Mouse (Mus musculus): ENCODE results near the gene Pex14.

Pex14 gene

DNA sequence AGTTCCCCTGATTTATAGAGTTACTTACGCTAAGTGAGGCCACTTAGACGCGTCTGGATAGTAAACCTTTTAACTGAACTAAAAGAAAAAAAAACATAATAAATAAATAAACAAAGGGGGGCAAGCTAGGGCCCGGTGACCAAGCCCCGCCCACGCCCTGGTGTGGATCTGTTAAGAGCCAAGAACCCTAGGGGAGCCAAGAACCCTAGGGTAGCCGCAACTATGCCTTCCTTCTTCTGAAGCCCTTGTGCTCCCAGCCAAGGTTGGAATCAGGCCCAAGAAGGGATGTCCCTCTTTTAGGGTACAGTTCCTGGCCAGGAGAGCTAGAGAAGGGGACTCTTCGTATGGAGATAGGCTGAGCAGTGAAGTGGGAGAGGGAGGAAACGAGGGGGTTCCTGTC, 176.3 kb downstream of the Pex14 start:
- no peak for DNase-seq (ENCODE audit: low spot score in 2 of 2)

DNA sequence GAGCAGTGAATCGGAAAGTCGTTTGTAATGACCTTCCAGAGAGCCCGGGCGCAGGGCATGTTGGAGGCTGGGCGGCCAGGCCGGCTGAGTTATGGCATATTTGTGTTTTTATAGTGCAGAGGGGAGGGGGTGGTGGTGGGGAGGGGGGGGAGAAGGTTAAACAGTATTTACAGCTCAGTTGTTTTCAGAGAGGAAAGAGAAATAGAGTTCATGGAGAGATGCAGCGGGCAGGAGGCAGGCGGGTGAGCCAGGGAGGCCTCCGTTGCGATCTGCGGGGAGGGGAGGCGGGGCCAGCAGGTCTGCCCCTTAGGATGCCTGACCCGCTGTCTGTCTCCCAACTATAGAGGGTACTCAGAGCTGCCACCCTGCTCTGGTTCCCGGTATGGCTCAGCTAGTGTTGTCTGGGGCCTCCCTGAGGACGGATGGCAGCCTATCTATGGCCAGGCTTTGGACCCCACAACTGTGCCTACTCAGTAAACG, 177.4 kb downstream of the Pex14 start:
- no peak for DNase-seq (ENCODE audit: low spot score in 2 of 2)

DNA sequence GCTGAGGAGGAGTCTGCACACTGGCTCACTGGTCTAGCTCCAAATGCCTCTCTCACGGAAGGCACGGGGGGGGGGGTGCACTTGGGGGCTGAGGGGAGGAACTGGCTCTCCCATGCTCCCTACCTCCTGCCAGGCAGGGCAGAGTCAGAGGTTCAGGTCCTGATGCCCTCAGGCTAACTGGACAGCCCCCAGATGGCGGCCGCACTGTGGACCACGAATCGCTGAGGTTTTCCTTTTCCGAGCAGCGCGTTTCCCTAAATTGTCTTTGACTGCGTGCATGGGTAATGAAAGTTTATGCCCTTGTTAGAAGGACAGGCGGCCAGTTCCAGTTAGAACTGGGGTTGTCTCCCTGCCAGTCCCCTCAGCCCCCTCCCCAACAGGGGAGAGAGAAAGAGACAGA, 179.1 kb downstream of the Pex14 start:
- no peak for DNase-seq (ENCODE audit: low spot score in 2 of 2)

DNA sequence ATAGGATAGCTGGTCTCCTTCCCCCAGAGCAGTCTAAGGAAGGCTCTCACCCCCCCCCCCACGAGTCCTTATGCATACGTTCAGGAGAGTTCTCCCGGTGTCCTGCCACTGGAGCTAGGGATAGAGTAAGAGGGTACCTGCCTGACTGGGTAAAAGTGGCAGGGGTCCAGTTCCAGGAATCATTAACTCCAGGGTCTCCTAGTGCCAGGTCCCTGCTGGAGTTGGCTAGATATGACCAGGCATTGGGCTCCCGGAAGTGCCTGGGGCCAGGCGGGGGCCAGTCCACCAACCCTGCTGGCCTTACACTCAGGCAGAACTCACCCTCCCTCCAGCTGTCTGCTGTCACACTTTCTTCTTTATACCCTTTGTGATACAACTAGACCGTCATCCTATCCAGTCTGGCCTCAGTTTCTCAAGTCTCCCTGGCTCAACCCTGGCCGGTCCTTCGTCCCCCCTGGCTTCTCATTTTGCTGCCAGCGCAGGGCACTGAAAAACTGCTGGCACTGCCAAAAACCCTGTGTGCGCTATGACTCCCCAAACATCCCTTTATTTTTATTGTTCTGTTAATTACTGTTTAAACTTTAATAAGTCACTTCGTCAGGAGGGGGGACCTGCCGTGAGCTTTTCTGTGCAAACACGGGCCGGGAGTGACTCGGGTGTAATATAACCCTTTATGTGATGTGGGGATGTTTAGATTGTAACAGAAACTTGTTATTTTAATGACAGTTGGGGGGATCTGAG, 180.8 kb downstream of the Pex14 start:
- DNase-seq (ENCODE audit: low spot score in 2 of 2) = no peak

DNA sequence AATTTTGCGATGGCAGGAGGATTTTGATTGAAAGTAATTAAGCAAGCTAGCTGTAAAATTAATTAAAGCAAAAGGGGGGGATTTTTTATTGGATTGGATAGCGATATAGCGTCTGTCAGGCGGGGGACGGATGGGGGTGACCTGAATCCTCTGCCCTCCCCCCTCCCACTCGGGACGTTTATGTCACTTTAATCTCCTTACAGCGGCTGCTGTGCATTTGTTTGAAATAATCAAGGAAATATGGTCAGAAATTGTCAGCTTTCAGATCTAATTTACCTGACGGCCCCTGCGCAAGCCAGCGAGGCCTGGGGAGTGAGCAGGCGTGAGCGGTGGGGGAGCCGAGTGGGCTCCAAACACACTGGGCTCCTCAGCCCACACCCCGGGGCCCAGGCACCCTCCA, 183.8 kb downstream of the Pex14 start:
- DNase-seq (ENCODE audit: low spot score in 2 of 2) = no peak

DNA sequence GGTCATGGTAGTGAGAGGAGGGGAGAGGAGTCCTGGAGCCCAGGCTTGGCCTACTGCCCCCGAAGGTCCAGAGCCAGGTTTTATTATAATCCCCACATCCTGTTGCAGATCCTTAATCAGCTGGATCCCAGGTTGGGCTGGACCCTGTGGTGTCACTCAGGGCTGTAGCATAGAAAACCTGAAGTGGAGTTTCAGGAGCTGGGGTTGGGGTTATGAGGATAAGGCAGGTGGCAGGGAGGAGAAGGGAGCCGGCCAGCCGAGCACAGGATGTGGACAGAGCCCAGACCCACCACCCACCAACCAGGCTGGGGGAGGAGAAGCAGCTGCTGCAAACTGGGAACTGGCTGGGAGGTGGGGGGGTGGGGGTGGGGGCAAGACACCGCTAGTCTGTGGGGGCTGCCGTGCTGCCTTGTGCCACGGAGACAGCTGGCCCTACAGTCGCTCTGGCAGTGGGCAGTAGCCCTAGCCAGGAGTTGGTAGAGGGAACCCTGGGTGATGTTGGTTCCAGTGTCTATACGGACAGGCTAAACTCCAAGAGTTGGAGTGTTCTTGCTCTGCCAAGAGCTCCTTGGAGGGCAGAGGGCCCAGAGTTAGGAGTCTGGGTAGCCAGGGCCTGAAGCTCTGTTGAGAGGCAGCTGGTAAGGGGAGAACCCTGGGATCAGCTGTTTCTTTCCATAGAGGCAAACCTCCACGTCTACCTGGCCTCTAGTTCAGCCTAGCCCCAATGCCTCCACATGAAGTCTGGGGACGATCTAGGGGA, 184.6 kb downstream of the Pex14 start:
- no peak for DNase-seq (ENCODE audit: low spot score in 2 of 2)

DNA sequence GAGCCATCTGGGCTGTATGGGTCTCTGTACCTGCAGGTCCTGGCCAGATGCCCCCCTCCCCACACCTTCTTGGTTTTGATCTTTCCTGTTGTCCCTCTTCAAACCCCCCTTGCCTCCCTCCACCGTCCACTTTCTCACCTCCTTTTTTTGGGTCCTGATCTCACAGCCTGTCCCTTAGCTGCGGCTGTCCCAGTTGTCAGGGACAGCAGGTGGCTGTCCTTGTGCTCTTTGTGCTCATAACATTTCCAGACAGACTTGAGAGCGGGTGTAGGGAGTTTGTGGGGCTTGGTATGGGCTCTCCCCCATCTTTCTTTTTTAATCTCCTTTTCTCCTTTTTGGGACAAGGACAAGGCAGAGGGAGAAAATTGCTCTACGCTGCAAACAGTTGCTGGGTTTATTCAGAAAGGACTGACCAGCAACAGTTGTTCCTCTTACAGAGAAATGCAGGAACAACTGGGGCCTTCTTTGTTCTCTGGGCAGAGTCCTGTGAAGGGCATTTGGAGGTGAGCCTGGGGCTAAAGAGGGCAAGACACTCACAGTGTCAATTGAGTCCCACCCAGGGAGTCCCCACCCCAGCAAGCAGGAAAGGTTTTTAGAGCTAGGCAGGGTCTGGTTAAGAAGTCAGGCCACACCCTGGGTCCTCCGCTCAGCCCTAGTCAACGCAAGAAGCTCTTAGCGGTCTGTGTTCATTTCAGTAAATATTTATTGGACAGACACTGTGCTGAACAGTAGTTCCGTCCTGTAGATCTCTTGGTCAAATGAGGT, 186.7 kb downstream of the Pex14 start:
- DNase-seq (ENCODE audit: low spot score in 2 of 2) = no peak

DNA sequence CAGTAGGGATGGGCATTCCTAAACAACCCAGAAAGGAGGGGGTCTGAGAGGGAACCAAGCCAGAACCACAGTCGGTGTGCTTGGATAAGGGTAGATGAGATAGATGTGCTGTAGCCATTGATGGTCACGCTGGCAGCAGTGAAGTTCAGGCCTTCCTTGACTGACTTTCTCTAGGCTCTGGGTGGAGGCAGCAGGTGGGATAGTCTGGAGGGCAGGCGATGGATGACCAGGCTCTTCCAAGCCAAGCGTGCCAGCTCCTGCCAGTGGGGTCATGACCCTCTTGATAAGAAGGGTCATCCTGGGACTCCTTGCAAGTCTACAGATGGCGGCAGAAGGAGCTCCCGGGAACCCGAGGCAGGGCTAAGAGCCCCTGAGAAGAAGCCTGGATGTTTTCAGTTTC, 187.5 kb downstream of the Pex14 start:
- DNase-seq (ENCODE audit: low spot score in 2 of 2) = no peak
